Mouse (Mus musculus): ENCODE data around the gene Olfr935. TPM values are rescaled to one million over a fixed set of nuclear protein-coding genes. Genes with fewer than 3 reads are reported as not detected.

Gene Olfr935
- not detected in 2 replicates for total RNA-seq (2017)

- ATAC-seq (replicated peaks; ENCODE audit: low read depth, poor library complexity, severe bottlenecking): no peak
Observed at GRCm38 (mm10) chr9:38999583-38999982, at the start of gene Olfr935. Gene Olfr935, minus strand, starts transcription at chr9:38999683.

GRCm38 (mm10) chr9:39023277-39023676 lies 23.8 kb upstream of the Olfr935 start, which contains the start of gene Olfr146:
Gene Olfr146, minus strand, starts transcription at chr9:39023377.
- no peak for ATAC-seq (replicated peaks; ENCODE audit: low read depth, poor library complexity, severe bottlenecking)

- no peak for ATAC-seq (replicated peaks; ENCODE audit: low read depth, poor library complexity, severe bottlenecking)
Observed at GRCm38 (mm10) chr9:38988215-38988614, 11.3 kb downstream of the Olfr935 start, which contains the start of gene Olfr934. Gene Olfr934, minus strand, starts transcription at chr9:38988315.

GRCm38 (mm10) chr9:38972013-38972412 lies 27.5 kb downstream of the Olfr935 start, which contains the start of gene Olfr933:
Gene Olfr933, plus strand, starts transcription at chr9:38972313.
- no peak for ATAC-seq (replicated peaks; ENCODE audit: low read depth, poor library complexity, severe bottlenecking)

- ATAC-seq (replicated peaks; ENCODE audit: low read depth, poor library complexity, severe bottlenecking): no peak
Observed at GRCm38 (mm10) chr9:38954124-38954416, 45.4 kb downstream of the Olfr935 start.

GRCm38 (mm10) chr9:38953401-38954123 lies 45.9 kb downstream of the Olfr935 start:
- no peak for ATAC-seq (replicated peaks; ENCODE audit: low read depth, poor library complexity, severe bottlenecking)

Other genes starting within 250 kb of the Olfr935 start
- gene Olfr920, start 247.4 kb downstream of the Olfr935 start, total RNA-seq (2017): 0.05 and 0.78 TPM in 2 replicates
- gene Olfr921, start 226.6 kb downstream of the Olfr935 start, total RNA-seq (2017): not detected in 2 replicates
- not detected in 2 replicates for gene Olfr922, start 185.1 kb downstream of the Olfr935 start, total RNA-seq (2017)
- gene Olfr923, start 173.1 kb downstream of the Olfr935 start, total RNA-seq (2017): not detected in 2 replicates
- not detected in 2 replicates for gene Olfr924, start 155.2 kb downstream of the Olfr935 start, total RNA-seq (2017)
- not detected in 2 replicates for gene Olfr26, start 144.6 kb downstream of the Olfr935 start, total RNA-seq (2017)
- not detected in 2 replicates for gene Olfr926, start 122.6 kb downstream of the Olfr935 start, total RNA-seq (2017)
- not detected in 2 replicates for gene Olfr930, start 69.9 kb downstream of the Olfr935 start, total RNA-seq (2017)
- not detected in 2 replicates for gene Olfr933, start 27.4 kb downstream of the Olfr935 start, total RNA-seq (2017)
- gene Olfr934, start 11.4 kb downstream of the Olfr935 start, total RNA-seq (2017): not detected in 2 replicates
- gene Olfr146, start 23.7 kb upstream of the Olfr935 start, total RNA-seq (2017): not detected in 2 replicates
- gene Olfr937, start 65.3 kb upstream of the Olfr935 start, total RNA-seq (2017): not detected in 2 replicates
- not detected in 2 replicates for gene Olfr938, start 79.2 kb upstream of the Olfr935 start, total RNA-seq (2017)
- not detected in 2 replicates for gene Olfr27, start 128.4 kb upstream of the Olfr935 start, total RNA-seq (2017)
- gene Olfr943, start 166.6 kb upstream of the Olfr935 start, total RNA-seq (2017): not detected in 2 replicates
- not detected in 2 replicates for gene Olfr944, start 202.2 kb upstream of the Olfr935 start, total RNA-seq (2017)

All from common myeloid progenitor, adult 5-6 weeks (primary cell).